Mouse (Mus musculus): ENCODE results near the gene Nmi. TPM values are rescaled to one million over a fixed set of nuclear protein-coding genes. Genes with fewer than 3 reads are reported as not detected.

Gene Nmi
- polyA plus RNA-seq, 1 experiment from 2014 or later = 12.1 TPM

- Histone ChIP-seq H3K27ac (no peak overlapping the region), H3K4me1 (peaks cover 3% of the 10 kb centered on the region; the same call in 1 of the 2 replicates), H3K9ac (no peak overlapping the region), H3K27me3 (no peaks in the 10 kb centered on the region), H3K4me3 (no peak overlapping the region), H3K36me3 (no peaks in the 10 kb centered on the region), H3K4me2 (no peak overlapping the region), H3K9me3 (no peaks in the 10 kb centered on the region)
- WGBS = 86% methylated on average over 10 of the region's 10 CpGs
- ATAC-seq (ENCODE audit: insufficient number of reproducible peaks, low FRiP score, low TSS enrichment, low read depth) = no peak
These were observed 11.9 kb upstream of the Nmi start for GRCm38 (mm10) chr2:51985241-51985640.

DNA sequence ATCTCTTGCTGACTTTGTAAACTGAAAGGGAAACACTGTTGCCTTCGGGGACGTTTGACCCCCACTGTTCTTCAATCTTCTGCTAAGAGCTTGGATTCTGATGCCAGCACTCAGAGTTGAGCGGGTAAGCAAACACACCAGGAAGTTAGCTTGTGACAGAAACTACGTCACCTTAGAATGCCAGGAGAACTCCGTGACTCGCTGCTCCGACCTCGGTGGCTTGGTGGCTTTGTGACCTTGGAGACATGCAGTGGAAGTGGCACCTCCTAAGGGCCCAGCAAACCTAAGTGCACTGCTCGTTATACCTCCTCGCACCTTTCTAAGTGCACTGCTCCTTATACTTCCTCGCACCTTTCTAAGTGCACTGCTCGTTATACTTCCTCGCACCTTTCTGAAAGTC is 9.0 kb upstream of the Nmi start:
- H3K9ac ChIP-seq = no peak overlapping the region
- no peak overlapping the region for H3K27ac ChIP-seq
- no peak overlapping the region for H3K4me2 ChIP-seq
- 55% methylated on average over 13 of the region's 13 CpGs for WGBS
- no peaks in the 10 kb centered on the region for H3K36me3 ChIP-seq
- no peak overlapping the region for H3K4me3 ChIP-seq
- no peaks in the 10 kb centered on the region for H3K9me3 ChIP-seq
- peaks cover 3% of the 10 kb centered on the region; the same call in 1 of the 2 replicates for H3K4me1 ChIP-seq
- no peak for ATAC-seq (ENCODE audit: insufficient number of reproducible peaks, low FRiP score, low TSS enrichment, low read depth)
- H3K27me3 ChIP-seq = no peaks in the 10 kb centered on the region

DNA sequence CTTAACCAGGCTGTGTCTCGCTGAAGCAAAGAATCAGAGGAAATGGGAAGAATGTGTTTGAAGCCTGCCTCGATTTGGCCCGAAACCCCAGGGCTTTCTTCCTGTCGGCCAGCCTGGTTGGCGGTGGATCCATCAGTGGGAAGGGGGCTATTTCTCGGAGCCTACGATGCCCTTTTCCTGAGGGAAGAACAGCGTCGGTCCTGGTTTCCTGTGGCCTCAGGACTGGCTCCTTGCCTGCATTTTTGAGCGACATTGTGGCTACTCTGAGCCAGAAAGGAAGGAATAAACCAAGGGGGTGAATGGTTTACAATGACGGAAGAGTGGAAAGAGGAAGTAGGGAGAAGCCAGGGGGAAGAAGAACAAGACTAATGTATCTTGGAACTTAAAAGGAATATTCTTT is 8.3 kb upstream of the Nmi start:
- Histone ChIP-seq H3K4me1 (peaks cover 3% of the 10 kb centered on the region; the same call in 1 of the 2 replicates), H3K27ac (peak overlapping the region; percentile 50; the same call in 1 of the 2 replicates), H3K27me3 (no peaks in the 10 kb centered on the region), H3K9me3 (no peaks in the 10 kb centered on the region), H3K4me3 (no peak overlapping the region), H3K4me2 (peak overlapping the region; percentile 32; the same call in 1 of the 2 replicates), H3K36me3 (no peaks in the 10 kb centered on the region), H3K9ac (peak overlapping the region; percentile 20; the same call in 1 of the 2 replicates)
- 32% methylated on average over 11 of the region's 11 CpGs for WGBS
- no peak for ATAC-seq (ENCODE audit: insufficient number of reproducible peaks, low FRiP score, low TSS enrichment, low read depth)

DNA sequence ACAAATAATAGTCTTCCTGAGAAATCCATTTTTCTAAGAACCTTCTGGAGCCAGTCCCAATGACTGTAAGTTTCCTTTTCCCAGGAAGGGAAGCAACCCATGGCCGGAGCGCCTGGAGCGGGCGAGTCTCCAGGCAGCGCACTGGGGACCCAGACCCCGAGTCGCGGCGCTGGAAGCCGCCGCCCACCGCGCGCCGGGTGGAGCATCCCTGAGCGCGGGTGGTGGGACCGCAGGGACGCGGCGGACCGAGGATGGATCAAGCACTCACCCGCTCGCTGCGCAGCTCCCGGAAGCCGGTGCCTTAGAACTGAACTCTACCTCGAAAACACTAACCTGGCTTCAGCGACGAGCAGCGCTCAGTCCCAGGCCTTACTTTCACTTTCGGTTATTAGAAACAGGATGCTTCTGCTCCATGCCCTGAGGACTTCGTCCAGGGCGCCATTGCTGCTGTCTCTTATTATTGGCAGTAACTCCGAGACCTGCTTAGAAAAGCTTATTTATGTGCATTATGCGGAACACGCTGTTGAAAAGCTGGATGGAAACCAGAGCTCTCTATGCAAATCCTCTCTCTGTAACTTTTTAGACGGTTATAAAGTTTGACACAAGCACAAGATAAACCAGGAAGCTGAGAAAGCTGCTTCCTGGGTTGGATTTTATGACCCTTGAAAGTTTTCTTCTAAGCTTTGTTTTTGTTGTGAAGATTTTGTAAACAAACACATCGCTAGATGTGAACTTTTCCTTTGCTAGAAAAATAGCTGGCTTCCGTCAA is 469 bp downstream of the Nmi start:
- peak; percentile 58; the same call in 1 of the 2 replicates for ATAC-seq (ENCODE audit: insufficient number of reproducible peaks, low FRiP score, low TSS enrichment, low read depth)
- Histone ChIP-seq H3K9ac (peak overlapping the region; percentile 34), H3K4me3 (peak overlapping the region; percentile 57), H3K27me3 (no peaks in the 10 kb centered on the region), H3K4me2 (peak overlapping the region; percentile 70), H3K4me1 (0 out of 2 replicates have a peak, but pooled peaks cover 2% of the 10 kb centered on the region), H3K9me3 (no peaks in the 10 kb centered on the region), H3K36me3 (no peaks in the 10 kb centered on the region), H3K27ac (peak overlapping the region; percentile 85)
- 1% methylated on average over 40 of the region's 40 CpGs for WGBS

- Histone ChIP-seq H3K4me3 (peak overlapping the region; percentile 57), H3K27me3 (no peaks in the 10 kb centered on the region), H3K9ac (no peak overlapping the region), H3K36me3 (no peaks in the 10 kb centered on the region), H3K27ac (peak overlapping the region; percentile 85; the same call in 1 of the 2 replicates), H3K4me1 (0 out of 2 replicates have a peak, but pooled peaks cover 2% of the 10 kb centered on the region), H3K4me2 (peak overlapping the region; percentile 70), H3K9me3 (no peaks in the 10 kb centered on the region)
- 46% methylated on average over 5 of the region's 5 CpGs for WGBS
- no peak for ATAC-seq (ENCODE audit: insufficient number of reproducible peaks, low FRiP score, low TSS enrichment, low read depth)
These were observed 1.2 kb downstream of the Nmi start for GRCm38 (mm10) chr2:51972142-51972541.

DNA sequence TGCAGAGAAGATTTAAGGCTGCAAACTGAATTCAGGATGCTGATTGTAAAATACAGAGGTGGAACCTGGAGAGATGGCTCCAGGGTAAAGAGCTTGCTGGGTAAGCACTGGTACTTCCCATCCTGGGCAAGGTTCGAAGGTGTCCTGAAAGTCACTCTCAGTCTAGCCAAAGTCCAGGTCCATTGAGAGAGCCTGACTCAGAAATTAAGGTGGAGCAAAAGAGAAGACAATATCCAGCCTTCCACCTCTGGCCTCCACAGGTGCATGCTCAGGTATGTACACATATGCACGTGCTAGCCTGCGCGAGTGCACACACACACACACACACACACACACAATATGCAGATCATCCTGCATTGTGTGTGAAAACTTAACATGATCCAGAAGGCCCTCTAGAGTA is 2.4 kb downstream of the Nmi start:
- Histone ChIP-seq H3K27me3 (no peaks in the 10 kb centered on the region), H3K4me3 (no peak overlapping the region), H3K36me3 (no peaks in the 10 kb centered on the region), H3K4me1 (0 out of 2 replicates have a peak, but pooled peaks cover 2% of the 10 kb centered on the region), H3K9me3 (no peaks in the 10 kb centered on the region), H3K27ac (no peak overlapping the region), H3K4me2 (no peak overlapping the region), H3K9ac (no peak overlapping the region)
- no peak for ATAC-seq (ENCODE audit: insufficient number of reproducible peaks, low FRiP score, low TSS enrichment, low read depth)
- 96% methylated on average over 4 of the region's 4 CpGs for WGBS

DNA sequence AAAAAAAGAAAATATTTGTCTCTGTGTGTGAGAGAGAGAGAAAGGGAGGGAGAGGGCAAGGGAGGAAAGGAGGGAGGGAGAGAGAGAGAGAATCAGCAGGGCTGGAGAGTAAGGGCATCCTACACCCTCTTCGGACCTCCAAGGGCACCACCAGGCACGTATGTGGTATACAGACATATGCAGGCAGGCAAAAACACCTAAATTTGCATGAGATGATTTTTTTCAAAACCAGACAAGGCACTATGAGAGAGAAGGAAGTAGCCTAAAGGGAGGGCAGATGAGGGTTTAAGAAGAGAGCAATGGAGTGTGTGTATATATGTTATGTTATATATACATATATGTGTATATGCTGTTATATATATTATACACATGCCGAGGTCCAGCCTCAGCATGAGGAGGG is 6.0 kb downstream of the Nmi start:
- ATAC-seq (ENCODE audit: insufficient number of reproducible peaks, low FRiP score, low TSS enrichment, low read depth) = no peak
- WGBS = 80% methylated on average over 3 of the region's 3 CpGs
- Histone ChIP-seq H3K27ac (no peak overlapping the region), H3K4me2 (no peak overlapping the region), H3K4me1 (0 out of 2 replicates have a peak, but pooled peaks cover 2% of the 10 kb centered on the region), H3K27me3 (no peaks in the 10 kb centered on the region), H3K9ac (no peak overlapping the region), H3K36me3 (no peaks in the 10 kb centered on the region), H3K4me3 (no peak overlapping the region), H3K9me3 (no peaks in the 10 kb centered on the region)

- Histone ChIP-seq H3K36me3 (no peaks in the 10 kb centered on the region), H3K4me2 (no peak overlapping the region), H3K4me1 (no peaks in the 10 kb centered on the region), H3K9me3 (no peaks in the 10 kb centered on the region), H3K27ac (no peak overlapping the region), H3K9ac (no peak overlapping the region), H3K4me3 (no peak overlapping the region), H3K27me3 (no peaks in the 10 kb centered on the region)
- WGBS = 78% methylated on average over 7 of the region's 7 CpGs
- ATAC-seq (ENCODE audit: insufficient number of reproducible peaks, low FRiP score, low TSS enrichment, low read depth) = no peak
These were observed 19.6 kb downstream of the Nmi start for GRCm38 (mm10) chr2:51953648-51954204.

GRCm38 (mm10) chr2:51950876-51951275 is 22.4 kb downstream of the Nmi start:
- no peak overlapping the region for H3K4me3 ChIP-seq
- no peak for ATAC-seq (ENCODE audit: insufficient number of reproducible peaks, low FRiP score, low TSS enrichment, low read depth)
- no peaks in the 10 kb centered on the region for H3K27me3 ChIP-seq
- WGBS = 19% methylated on average over 1 of the region's 1 CpGs
- no peak overlapping the region for H3K27ac ChIP-seq
- no peaks in the 10 kb centered on the region for H3K9me3 ChIP-seq
- no peak overlapping the region for H3K9ac ChIP-seq
- H3K36me3 ChIP-seq = no peaks in the 10 kb centered on the region
- H3K4me1 ChIP-seq = no peaks in the 10 kb centered on the region
- H3K4me2 ChIP-seq = no peak overlapping the region

DNA sequence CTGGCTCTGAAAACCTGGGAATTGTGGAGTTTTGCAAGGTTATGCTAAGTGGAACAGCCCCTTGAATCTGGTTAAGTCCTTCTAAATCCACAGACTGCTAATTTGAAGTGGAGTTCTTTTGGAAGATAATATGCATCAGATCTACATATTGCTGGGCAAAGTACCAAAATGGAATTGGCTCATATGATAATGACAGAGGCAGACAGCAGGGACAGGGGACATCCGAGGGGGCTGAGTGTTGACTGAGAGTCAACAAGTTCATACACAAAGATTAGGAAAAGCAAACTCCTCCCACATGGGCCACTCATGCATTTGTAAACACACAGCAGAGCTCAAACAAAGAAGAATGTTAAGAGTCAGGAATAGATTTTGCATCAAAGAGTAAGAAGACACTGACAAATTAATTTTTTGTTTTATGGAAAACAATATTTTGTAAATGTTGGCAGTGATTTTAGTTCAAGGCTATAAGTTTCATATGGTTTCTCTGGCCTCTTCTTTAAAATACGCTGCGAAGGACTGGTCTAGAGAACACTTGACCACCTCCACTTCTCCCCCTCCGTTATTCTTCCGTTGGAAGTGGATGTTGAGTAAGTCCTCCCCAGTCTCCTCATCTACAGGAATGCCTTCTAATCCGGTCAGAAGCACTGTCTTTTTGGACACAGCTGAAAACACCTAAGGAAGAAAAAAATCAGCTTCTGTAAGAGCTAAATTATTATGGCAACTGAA is 25.0 kb downstream of the Nmi start:
- Histone ChIP-seq H3K27me3 (no peaks in the 10 kb centered on the region), H3K4me3 (no peak overlapping the region), H3K9me3 (no peaks in the 10 kb centered on the region), H3K27ac (no peak overlapping the region), H3K4me2 (no peak overlapping the region), H3K4me1 (no peaks in the 10 kb centered on the region), H3K36me3 (no peaks in the 10 kb centered on the region), H3K9ac (no peak overlapping the region)
- ATAC-seq (ENCODE audit: insufficient number of reproducible peaks, low FRiP score, low TSS enrichment, low read depth) = no peak
- WGBS = 79% methylated on average over 6 of the region's 6 CpGs

- H3K27ac ChIP-seq = no peak overlapping the region
- H3K9me3 ChIP-seq = no peaks in the 10 kb centered on the region
- no peaks in the 10 kb centered on the region for H3K27me3 ChIP-seq
- no peak overlapping the region for H3K4me3 ChIP-seq
- H3K4me2 ChIP-seq = no peak overlapping the region
- 64% methylated on average over 2 of the region's 2 CpGs for WGBS
- no peaks in the 10 kb centered on the region for H3K4me1 ChIP-seq
- H3K9ac ChIP-seq = no peak overlapping the region
- no peak for ATAC-seq (ENCODE audit: insufficient number of reproducible peaks, low FRiP score, low TSS enrichment, low read depth)
- H3K36me3 ChIP-seq = no peaks in the 10 kb centered on the region
These were observed 27.5 kb downstream of the Nmi start for GRCm38 (mm10) chr2:51945812-51946211.

DNA sequence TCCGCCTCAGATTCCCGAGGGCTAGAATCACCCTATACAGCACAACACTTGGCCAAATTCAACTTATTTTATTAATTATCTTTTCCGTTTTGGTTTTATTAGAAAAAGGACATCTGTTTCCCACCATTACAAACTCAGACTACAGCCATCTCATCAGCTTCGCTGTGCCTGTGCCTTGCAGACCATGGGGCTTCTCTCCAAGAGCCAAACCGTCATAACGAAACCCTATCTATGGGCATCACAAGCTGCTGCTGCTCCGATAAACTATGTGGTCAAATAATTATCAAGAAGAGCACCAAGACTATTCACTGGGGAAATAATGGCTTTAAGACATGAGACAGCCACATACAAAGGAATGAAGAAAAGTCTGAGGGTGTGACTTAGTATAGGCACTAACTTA is 31.5 kb downstream of the Nmi start:
- Histone ChIP-seq H3K4me1 (no peaks in the 10 kb centered on the region), H3K36me3 (no peaks in the 10 kb centered on the region), H3K9me3 (no peaks in the 10 kb centered on the region), H3K27ac (no peak overlapping the region), H3K4me2 (no peak overlapping the region), H3K4me3 (no peak overlapping the region), H3K9ac (no peak overlapping the region), H3K27me3 (no peaks in the 10 kb centered on the region)
- ATAC-seq (ENCODE audit: insufficient number of reproducible peaks, low FRiP score, low TSS enrichment, low read depth) = no peak
- 81% methylated on average over 7 of the region's 7 CpGs for WGBS

All from limb, embryonic 15.5 days (tissue).